Mouse (Mus musculus) thymus, postnatal 0 days (tissue): ENCODE measurements at regions not wholly inside any gene's neighbourhood (a gene's known extent, or its start where the extent isn't known, plus 50 kb on each side); places are given as distances from the start of the nearest gene placed in this dataset.

Experiments
- DNase-seq: peaks from one replicate; pipeline ENCODE4 v3.0.0-alpha.2; 2015; ENCODE audit warnings: low spot score

DNA sequence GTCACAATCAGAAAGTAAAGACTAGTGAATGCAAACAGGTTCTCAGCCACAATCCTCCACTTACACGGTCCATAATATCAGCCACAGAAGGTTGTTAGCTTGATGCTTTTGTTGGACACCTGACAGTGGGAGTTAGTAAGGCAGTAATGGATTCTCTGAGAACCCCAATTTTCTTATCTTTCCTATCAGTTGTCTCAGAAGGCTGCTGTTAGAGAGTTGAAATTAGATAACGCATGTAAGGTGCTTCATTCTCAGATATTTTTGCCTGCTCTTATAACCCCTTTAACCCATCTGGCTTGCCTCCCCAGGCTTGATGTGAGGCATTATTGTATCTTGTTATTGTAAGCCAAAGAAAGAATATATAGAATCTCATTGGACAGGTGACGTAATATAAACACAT lies 63.0 kb upstream of the Ube2e3 start:
- no peak for DNase-seq

DNA sequence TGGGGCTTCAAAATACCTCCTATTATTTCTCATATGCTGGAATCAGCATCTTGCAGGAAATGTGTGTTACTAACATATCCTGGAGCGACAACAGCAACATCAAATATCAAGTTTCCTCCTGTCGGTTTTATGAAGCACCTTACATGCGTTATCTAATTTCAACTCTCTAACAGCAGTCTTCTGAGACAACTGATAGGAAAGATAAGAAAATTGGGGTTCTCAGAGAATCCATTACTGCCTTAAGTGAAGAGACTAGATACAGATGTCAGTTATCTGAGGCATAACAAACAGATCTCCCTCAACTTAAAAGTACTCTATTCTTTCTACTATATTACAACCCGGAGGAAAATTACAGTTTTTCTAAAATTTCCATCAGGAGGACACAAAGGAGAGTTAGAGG lies 64.4 kb upstream of the Ube2e3 start:
- DNase-seq, result no peak

DNA sequence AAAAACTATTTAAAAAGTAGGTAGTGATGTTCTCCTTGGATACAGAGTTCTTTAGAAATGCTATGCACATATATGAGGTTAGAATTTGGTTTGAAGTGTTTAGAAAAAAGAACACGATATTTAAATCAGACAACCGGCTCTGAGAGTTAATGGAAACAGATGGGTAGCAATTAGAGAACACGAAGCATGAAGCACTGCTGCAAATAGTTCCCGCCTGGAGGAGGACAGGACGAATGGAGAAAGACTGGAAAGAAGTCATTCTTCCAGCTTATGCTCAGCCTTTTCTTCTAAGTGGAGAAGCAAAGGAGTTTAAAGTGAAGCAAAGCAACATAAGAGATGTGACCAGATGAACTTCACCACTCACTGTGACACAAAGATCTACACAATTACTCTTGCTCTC lies 72.5 kb upstream of the Ube2e3 start:
- DNase-seq, result no peak

DNA sequence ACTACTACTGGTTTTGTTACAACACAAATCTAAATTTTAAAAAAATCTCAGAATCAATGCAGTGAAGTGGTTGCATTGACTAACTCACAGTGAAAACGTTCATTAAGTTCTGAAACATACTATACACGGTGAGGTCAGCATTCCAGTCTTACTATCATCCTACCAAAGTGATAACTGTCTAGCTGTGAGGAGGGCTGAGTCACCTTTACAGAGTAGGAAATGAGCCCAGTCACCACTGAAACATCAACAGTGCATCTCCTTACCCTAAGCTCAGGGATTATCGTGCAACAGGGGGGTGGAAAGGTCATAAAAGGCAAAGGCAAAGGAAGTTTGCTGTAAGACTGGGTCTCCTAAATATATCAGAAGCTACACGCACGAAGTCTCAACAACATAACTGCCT lies 73.2 kb upstream of the Ube2e3 start:
- no peak for DNase-seq

DNA sequence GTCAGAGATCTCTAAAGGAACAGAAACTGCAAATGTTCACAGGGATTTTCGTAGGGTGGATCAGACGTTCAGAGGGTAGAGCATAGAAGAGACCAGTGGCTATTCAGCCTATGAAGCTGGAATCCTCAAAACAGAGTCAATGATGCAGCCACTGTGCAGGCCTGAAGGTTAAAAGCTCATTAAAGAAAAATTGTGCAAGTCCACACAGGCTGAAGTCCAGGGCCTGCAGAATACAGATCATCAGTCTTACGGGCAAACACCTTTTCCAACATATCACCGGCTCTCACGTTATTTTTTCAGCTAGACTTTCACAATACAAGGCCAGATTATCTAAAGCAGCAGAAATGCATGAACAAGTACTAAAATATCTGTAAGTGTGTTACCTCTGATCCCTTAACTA lies 78.8 kb upstream of the Ube2e3 start:
- DNase-seq, result no peak

DNA sequence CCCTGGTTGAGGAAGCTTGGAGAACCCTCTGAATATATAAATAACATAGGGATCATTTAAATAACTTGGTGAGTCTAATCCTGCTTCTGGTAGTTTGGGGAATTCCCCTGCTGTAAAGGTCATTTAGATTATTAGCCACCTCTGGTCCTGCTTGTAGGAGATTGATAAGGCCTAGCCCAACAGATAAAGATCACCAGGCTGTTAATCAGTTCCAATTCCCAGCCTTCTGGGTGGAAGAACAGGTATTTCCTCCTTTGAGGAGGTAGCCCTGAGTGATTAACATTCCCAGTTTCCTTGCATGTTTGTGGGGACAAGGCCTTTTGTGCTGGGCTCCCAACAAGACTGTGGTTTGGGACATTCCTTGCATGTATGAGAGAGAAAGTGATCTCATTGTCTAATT lies 79.7 kb upstream of the Ube2e3 start:
- no peak for DNase-seq

DNA sequence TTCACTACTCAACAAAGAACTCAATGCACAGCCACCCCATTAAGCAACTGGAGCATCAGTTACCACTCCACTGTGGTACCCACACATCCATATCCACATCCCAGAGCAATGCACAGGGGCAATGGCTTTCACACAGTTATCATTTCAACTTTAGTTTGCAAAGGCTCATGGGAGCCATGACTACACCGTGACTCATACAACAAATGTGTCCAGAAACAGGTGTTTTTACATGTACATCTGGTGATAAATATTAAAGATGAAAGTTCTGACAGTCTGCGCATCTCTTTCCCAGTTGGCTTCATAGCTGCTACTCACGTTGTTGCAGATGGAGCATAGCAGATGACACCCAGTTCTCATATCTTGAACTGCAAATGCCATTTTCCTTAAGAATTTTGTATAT lies 88.0 kb upstream of the Ube2e3 start:
- no peak for DNase-seq

DNA sequence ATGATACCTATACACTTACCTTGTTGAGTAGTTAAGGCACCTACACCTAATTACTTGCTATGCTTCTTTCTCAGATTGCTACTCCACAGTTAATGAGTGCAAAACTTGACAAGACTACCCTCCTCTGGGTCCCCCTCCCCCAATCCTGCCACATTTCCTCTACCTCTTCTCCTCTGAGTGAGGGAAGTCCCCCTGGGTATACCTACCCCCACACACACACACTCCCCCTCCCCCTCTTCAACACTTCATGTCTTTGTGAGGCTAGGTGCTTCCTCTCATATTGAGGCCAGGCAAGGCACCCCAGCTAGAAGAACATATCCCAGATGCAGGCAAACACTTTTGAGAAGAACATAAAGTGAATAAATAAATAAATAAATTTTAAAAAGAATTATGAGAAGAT lies 90.3 kb upstream of the Ube2e3 start:
- DNase-seq, result no peak

DNA sequence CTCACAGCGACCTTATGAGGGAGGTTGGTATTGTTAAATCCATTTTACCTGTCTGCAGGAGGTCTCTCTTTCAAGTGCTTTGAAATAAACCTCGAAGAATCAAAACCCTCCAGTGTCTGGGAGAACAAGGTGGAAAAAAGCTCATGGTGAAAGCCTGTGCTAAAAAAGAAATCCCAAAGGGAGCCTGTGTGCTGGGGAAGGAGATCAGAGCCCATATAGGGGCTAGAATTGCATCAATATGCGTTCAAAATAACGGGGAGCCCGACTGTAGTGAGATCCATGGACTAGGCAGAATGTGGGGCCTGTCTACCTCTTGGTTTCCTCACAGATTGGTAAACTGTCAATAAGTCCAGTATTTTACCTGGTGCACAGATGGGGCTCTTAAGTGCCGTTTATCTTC lies 113.6 kb upstream of the Ube2e3 start:
- no peak for DNase-seq

DNA sequence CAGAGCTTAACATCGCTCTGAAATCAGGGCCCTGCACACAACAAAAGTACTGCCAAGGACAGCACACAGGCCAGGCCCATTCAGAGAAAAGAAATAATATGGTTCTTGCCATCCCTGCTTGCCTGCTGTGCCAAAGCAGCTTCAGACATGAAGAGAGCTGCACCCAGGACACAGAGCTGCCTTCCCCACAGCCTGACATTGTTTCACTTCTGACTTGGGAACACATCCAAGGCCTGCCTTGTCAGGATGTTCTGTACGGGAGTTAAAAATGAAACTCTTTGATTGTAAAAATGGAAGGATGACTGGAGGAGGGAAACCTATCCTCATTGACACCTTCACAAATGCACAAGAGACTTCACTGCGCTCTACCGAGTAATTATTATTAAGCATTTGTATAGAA lies 114.0 kb upstream of the Ube2e3 start:
- no peak for DNase-seq

DNA sequence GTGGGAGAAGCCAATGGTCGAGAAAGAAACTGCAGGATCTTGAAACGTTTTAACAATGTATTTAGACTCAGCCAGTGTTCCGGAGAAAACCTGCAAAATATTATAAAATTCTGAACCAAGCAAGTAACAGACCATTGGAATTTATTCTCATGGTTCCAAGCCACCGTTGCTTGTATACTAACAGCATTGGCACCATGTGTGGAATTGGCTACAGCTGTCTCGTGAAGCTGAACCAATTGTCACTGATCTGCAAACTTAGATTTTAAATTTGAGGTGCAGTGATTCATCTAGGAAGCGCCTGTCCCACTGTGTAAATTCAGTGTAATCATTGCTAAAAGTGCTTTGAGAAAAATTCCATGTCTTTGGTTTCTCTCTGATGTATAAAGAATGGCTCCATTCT lies 137.8 kb upstream of the Ube2e3 start:
- DNase-seq, result no peak

DNA sequence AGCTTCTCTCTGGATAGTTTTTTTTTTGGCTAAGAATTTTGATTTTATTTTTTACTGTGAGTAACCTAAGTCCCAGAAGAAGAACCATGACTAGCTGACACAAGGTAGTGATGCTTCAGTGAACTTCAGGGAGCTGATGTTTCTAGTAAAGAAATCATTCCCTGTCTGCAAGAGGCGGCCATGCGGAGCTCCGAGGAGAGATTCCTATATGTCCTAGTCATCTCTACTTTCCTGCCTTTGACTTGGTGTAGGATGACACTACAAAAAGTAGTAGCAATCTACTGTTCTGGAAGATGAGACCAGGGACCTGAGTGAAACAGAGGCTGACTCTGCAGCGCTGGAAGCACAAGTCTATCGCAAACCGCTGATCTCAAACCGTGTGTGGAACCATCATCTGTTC lies 141.9 kb upstream of the Ube2e3 start:
- DNase-seq, result no peak

DNA sequence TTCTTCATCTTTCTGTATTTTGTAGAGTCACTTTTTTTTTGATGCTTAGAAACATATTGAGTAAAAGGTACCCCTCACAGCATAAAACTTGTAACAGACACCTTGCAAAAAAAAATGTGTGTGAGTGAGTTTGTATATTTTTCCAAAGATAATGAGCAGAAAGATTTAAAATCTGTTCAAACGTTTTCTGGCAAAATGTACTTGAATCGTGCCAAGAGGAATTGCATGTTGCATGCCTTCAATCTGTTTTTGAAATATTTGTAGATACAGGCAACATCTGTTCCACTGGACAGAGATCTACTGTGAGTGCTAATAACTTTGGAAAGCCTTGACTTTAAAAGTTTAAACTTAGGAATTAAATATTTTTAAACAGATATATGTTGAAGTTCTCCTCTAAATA lies 143.5 kb upstream of the Ube2e3 start:
- DNase-seq, result no peak

DNA sequence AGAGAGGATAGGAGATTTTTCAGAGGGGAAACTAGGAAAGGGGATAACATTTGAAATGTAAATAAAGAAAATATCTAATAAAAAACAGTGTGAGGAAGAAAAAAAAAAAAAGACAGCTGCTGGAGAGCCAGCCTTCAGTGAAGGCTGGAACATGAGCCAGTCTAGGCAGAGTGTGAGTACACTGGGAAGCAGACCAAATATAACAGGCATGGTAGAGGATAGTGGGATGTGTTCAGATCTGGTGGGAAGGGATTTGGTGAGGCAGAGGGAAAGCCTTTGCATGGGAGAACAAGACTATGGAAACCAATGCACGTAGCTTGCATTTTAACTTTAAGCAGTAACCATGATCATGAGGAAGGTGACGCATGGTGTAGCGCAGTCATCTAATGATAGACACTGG lies 144.5 kb upstream of the Ube2e3 start:
- DNase-seq, result no peak

DNA sequence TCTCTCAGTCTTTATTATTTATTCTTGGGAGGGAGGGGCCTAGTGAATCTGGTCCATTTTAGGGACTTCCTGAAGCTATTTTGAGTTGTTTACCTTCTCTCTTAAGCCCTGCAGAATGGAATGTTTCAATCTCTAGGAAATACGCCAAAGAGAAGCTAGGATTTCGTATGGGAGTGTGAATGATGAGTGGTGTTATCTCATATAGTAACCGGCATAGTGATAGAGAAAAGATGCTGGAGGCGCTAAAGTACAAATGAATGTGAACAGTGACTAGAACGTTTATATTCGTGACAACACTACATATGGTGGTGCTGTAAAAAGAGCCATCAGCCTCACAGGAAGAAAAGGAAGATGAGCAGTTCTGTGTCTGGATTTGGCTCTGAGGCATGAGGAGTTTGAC lies 145.2 kb upstream of the Ube2e3 start:
- no peak for DNase-seq

DNA sequence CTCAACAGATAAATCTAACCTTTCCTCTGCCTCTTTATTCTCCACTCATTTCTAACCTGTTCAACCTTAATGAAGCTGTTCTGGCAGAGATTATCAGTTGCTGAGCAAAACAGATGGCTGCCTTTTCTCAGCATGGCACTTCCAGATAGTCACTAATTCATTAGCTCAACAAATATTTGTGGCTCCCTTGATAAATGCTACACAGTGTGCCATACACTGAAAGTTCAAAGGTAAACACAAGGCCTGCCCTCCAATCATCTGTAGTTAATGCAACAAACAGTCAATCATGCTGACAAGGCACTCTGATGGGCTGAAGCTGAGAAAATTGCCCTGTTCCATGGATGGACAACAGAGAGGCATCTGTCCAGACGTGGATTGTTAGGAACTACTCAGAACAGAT lies 149.4 kb upstream of the Ube2e3 start:
- no peak for DNase-seq

DNA sequence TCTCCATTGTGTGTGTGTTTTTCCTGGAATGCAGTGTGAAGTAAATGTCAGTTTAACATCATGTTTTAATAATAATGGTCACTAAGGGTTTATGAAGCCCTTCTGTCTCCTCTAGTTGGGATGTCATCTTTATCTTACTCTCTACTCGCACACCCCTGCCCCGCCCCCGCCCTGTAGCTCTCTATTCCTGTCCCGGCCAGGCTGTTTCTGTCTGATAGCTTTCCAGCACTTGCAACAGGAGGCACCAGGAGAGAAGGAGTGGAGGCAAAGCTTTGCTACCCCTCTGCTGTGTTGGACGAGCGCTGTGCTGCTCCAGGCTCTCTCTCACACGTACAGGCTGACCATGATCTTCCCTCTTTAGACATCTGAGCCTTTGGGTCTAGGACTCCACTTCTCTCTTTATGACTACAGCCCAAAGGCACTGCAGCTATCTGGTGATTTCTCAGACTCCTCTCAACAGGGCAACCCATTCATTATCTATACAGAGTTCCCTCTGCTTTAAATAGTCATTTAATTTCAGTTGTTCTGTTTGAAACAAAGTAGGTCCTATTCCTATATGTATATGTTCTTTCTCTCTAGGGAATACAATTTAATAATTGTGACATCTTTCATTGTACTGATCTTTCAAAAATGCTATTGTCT lies 151.6 kb upstream of the Ube2e3 start:
- no peak for DNase-seq

DNA sequence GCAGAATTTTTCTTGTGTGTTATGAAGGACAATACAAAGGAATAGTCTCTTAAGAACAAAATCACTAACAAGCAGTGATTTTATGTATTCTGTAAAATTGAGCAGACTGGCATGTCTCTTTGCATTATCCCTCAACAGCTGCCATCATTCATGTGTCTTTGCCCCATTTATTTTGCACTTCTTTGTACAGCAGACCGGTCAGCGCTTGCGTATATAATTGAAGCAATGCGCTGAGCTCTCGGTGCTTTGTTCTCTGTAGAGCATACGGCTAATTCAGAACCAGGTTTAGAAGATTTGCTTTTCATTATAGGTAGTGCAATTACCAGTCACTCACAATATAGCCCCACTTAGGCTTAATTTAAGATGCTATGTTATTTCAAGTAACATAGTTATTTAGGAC lies 173.1 kb upstream of the Ube2e3 start:
- DNase-seq, result no peak

DNA sequence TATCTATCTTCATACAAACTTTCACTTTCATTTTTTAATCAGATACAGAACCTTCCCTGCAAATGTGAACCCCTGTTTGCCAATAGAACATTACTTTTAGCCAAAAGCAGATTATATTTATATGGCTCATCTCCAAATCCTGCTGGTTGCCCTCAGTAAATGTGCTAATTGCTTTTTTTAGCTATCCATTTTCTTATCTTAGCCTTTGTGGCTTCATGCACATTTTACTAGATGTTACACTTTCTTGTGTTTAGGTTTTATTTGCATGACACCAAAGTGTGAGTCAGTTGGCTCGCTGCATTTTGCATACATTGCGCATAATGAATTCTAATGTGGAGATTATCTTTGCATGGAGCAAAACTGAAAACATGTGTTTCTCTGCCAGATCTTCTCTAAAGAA lies 211.3 kb upstream of the Ube2e3 start:
- no peak for DNase-seq

DNA sequence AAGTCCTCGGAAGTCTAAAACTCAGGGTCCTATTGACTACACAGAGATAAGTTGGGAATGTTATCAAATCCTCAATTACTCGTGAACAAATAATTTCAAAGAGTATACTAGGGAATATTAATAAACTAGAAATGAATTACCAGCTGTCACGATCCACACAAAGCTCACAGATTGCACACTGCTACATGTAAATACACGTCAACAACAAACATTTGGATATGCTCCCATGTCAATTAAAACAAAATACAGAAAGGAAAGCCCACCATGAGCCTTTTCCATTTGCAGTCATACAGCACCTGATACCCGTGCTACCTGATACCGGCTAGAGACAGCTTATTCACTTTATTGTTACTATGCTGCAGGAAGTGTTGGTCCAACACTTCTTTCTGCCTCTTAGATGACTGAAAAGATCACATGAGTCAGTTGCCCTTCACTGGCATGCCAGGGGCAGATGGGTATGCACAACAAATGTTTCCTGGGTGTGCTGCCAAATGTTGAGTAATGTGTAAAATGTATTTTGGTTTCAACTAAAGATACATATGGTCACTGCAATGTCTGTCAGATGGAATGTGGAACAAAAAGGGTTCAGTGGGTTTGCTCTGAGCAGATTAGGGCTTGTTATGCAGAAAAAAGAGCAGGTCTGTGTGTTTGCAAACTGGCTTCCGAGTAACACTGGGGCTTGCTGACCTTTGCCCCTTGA lies 212.6 kb upstream of the Ube2e3 start:
- DNase-seq, result no peak

DNA sequence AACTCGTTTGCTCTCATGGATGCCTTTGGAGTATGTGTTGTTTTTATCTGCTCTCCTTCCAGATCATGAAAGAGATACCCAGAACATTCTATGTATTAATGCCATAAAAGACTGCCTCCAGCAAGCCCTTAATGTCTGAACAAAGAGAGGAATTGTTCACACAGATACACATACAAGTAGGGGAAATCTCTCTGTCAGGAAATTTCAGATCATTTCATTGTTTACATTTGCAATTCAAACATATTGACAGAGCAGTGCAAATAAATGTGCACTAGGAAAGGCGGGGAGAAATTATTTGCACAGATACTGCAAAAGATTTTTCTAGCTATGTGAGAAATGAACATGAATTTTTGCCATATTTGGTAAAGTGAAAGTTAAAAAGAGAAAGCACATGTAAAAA lies 216.4 kb upstream of the Ube2e3 start:
- no peak for DNase-seq

DNA sequence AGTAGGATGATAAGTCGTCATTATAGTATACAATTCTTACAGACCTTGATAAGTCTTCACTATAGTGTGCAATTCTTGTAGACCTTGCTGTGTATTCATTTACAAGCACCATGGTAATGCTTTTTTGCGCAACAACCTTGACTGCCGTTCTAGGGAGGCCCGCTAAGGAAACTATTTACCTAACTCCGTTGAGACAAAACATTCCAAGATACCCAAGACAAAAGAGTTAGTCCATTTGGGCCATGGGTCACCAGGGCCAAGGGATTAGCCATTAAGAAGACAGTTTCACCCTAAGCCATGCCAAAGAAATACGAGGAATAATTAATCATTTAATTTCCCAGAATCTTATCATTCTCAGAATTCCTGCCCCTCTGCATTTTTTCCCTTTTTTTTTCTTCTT lies 227.6 kb upstream of the Ube2e3 start:
- no peak for DNase-seq

DNA sequence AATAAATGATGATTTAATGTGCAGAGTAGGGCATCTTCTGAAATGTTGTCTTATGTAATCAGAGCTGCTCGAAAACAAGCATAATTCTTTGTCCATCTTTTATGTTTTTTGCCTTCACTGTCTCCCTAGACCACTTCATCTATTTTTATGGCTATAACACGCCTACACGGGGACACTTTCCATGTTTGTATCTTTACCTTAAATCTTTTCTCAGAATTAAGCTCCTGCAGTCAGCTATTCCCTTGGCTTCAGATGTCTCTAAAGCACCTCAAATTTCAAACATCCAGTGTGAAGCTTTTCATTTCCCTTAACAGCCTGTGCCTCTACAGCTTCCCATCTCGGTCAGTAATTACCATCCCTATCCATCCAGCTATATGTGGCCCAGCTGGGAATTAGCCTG lies 242.7 kb upstream of the Ube2e3 start:
- no peak for DNase-seq

DNA sequence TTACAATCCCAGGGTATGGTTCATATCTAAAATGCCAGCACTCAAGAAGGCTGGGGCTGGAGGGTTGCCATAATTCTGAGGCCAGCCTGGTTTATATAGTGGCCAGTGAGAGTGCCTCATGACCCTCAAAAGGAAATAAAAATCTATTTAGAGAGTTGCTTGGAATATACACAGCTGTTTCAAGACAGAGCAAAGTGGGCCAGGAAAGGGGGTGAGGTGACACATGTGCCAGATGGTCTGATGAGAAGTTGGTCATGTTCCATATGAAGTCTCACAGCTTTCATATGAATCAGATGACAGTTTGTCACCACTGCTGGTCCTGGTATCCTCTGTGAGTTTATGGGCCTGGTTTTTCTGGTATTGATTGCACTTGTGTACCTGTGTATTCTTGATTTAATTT lies 261.5 kb upstream of the Ube2e3 start:
- DNase-seq, result no peak
